Mouse (Mus musculus): ENCODE measurements around the gene Mmp9.

Mmp9 gene

GRCm38 (mm10) chr2:164912749-164913427, 27.7 kb upstream of the Mmp9 start:
- DNase-seq = no peak

- peak; percentile 77 to 81 for DNase-seq
Observed at GRCm38 (mm10) chr2:164913428-164913786, 27.2 kb upstream of the Mmp9 start.

GRCm38 (mm10) chr2:164916820-164917219, 23.8 kb upstream of the Mmp9 start:
- DNase-seq = no peak

GRCm38 (mm10) chr2:164917371-164917770, 23.2 kb upstream of the Mmp9 start:
- DNase-seq = no peak

- no peak for DNase-seq
Observed at GRCm38 (mm10) chr2:164918325-164918724, 22.3 kb upstream of the Mmp9 start.

GRCm38 (mm10) chr2:164921984-164922383, 18.6 kb upstream of the Mmp9 start:
- DNase-seq = no peak

- DNase-seq = no peak
Observed at GRCm38 (mm10) chr2:164923291-164923690, 17.3 kb upstream of the Mmp9 start.

- peak; percentile 73 to 89 for DNase-seq
Observed at GRCm38 (mm10) chr2:164924100-164924857, 16.3 kb upstream of the Mmp9 start.

- DNase-seq = no peak
Observed at GRCm38 (mm10) chr2:164930706-164931581, 9.6 kb upstream of the Mmp9 start.

GRCm38 (mm10) chr2:164933534-164933933, 7.0 kb upstream of the Mmp9 start:
- no peak for DNase-seq

- DNase-seq = no peak
Observed at GRCm38 (mm10) chr2:164935991-164936390, 4.6 kb upstream of the Mmp9 start.

GRCm38 (mm10) chr2:164938146-164939091, 2.2 kb upstream of the Mmp9 start:
- peak; percentile 27 to 48 for DNase-seq

- no peak for DNase-seq
Observed at GRCm38 (mm10) chr2:164939106-164939505, 1.5 kb upstream of the Mmp9 start.

GRCm38 (mm10) chr2:164942692-164943290, 2.2 kb downstream of the Mmp9 start:
- peak; percentile 43 to 62 for DNase-seq

GRCm38 (mm10) chr2:164947506-164947905, 6.9 kb downstream of the Mmp9 start:
- DNase-seq = no peak

GRCm38 (mm10) chr2:164947930-164948329, 7.3 kb downstream of the Mmp9 start:
- DNase-seq = no peak

- DNase-seq = peak in 1 of 2 experiments; percentile 22
Observed at GRCm38 (mm10) chr2:164948962-164949361, 8.4 kb downstream of the Mmp9 start.

- peak in 1 of 2 experiments; percentile 51 for DNase-seq
Observed at GRCm38 (mm10) chr2:164950501-164950900, 9.9 kb downstream of the Mmp9 start.

- DNase-seq = no peak
Observed at GRCm38 (mm10) chr2:164951745-164952144, 11.2 kb downstream of the Mmp9 start.

GRCm38 (mm10) chr2:164952448-164952847, 11.9 kb downstream of the Mmp9 start:
- no peak for DNase-seq

- peak; percentile 60 to 79 for DNase-seq
Observed at GRCm38 (mm10) chr2:164953224-164953623, 12.6 kb downstream of the Mmp9 start.

GRCm38 (mm10) chr2:164955725-164956124, 15.1 kb downstream of the Mmp9 start:
- no peak for DNase-seq
